Mouse (Mus musculus) cerebellum, adult 2 months (tissue): ENCODE data around the gene Dab2. TPM values are rescaled to one million over a fixed set of nuclear protein-coding genes. Genes with fewer than 3 reads are reported as not detected.
A peak's percentile ranks its signal among the peaks of the same experiment; 100 is the strongest.

Experiments
- DNase-seq, 2 experiments: peaks; one replicate each; pipeline ENCODE4 v3.0.0; 2021
- H3K27ac ChIP-seq: fragments of 200-500 bp; 2 replicates; pipeline ENCODE4 v1.5.1; 2012; ENCODE audit warnings: low read length, control low read depth, inconsistent platforms; ENCODE audit not compliant: insufficient read depth
- H3K27me3 ChIP-seq: fragments of 200-500 bp; 2 replicates; pipeline ENCODE4 v1.6.1; 2012; ENCODE audit warnings: inconsistent platforms, mild to moderate bottlenecking, low read length, moderate library complexity; ENCODE audit not compliant: control insufficient read depth, insufficient read depth
- H3K4me1 ChIP-seq: fragments of 200-500 bp; 2 replicates; pipeline ENCODE4 v1.6.1; 2011; ENCODE audit warnings: low read length; ENCODE audit not compliant: control insufficient read depth, insufficient read depth
- H3K4me3 ChIP-seq: fragments of 200-500 bp; replicated peaks from 2 replicates; pipeline ENCODE3; 2011; ENCODE audit warnings: mild to moderate bottlenecking, low read depth, low read length, control low read depth; ENCODE audit not compliant: insufficient read depth
- CTCF ChIP-seq: fragments of 200-500 bp; IDR thresholded peaks from 2 replicates; pipeline ENCODE4 v1.5.1; 2011; ENCODE audit warnings: low read depth, mild to moderate bottlenecking, control low read depth, low read length, moderate library complexity, borderline replicate concordance; ENCODE audit not compliant: insufficient read depth
- POLR2A ChIP-seq: fragments of 200-500 bp; IDR thresholded peaks from 2 replicates; pipeline ENCODE4 v1.6.1; 2011; ENCODE audit warnings: low read length, control low read depth, borderline replicate concordance; ENCODE audit not compliant: insufficient read depth
- WGBS: fragments of 180-500 bp; shearing (Covaris S2); methylation state at CpG from one replicate; pipeline ENCODE4 v1.1.7; 2018; 5-methylcytosine and 5-hydroxymethylcytosine counted together
- polyA plus RNA-seq: library from polyadenylated mRNA; depleted of rRNA; stranded (reverse); fragments of >200 nt; gene quantifications from 2 replicates; pipeline ENCODE4 v1.2.3, GENCODE M21; 2012

Gene Dab2
- polyA plus RNA-seq, 1 experiment, result 8.2 TPM

- no peak for TF ChIP-seq POLR2A
- no peak for TF ChIP-seq CTCF
- H3K4me3 ChIP-seq, result no peak overlapping the region
- no peaks in the 10 kb centered on the region for H3K4me1 ChIP-seq
- WGBS, result 95% methylated on average over 2 of the region's 2 CpGs
- no peak for DNase-seq
- no peaks in the 10 kb centered on the region for H3K27me3 ChIP-seq
- H3K27ac ChIP-seq, result no peak overlapping the region
These were observed 71.9 kb downstream of the Dab2 start for GRCm38 (mm10) chr15:6371486-6371885.

GRCm38 (mm10) chr15:6375016-6375415 lies 75.4 kb downstream of the Dab2 start:
- WGBS, result 80% methylated on average over 13 of the region's 13 CpGs
- TF ChIP-seq POLR2A (no peak), CTCF (no peak)
- no peak for DNase-seq
- Histone ChIP-seq H3K27ac (no peak overlapping the region), H3K4me1 (no peaks in the 10 kb centered on the region), H3K27me3 (no peaks in the 10 kb centered on the region), H3K4me3 (no peak overlapping the region)

GRCm38 (mm10) chr15:6376001-6376400 lies 76.4 kb downstream of the Dab2 start:
- Histone ChIP-seq H3K4me1 (no peaks in the 10 kb centered on the region), H3K4me3 (no peak overlapping the region), H3K27ac (no peak overlapping the region), H3K27me3 (no peaks in the 10 kb centered on the region)
- WGBS, result 56% methylated on average over 5 of the region's 5 CpGs
- no peak for TF ChIP-seq POLR2A
- no peak for TF ChIP-seq CTCF
- no peak for DNase-seq

GRCm38 (mm10) chr15:6376785-6377184 lies 77.2 kb downstream of the Dab2 start:
- H3K4me1 ChIP-seq, result no peaks in the 10 kb centered on the region
- H3K27me3 ChIP-seq, result no peaks in the 10 kb centered on the region
- no peak for DNase-seq
- H3K4me3 ChIP-seq, result no peak overlapping the region
- no peak for TF ChIP-seq POLR2A
- no peak for TF ChIP-seq CTCF
- WGBS, result 84% methylated on average over 11 of the region's 11 CpGs
- no peak overlapping the region for H3K27ac ChIP-seq

GRCm38 (mm10) chr15:6384027-6384426 lies 84.4 kb downstream of the Dab2 start:
- no peaks in the 10 kb centered on the region for H3K4me1 ChIP-seq
- H3K27me3 ChIP-seq, result no peaks in the 10 kb centered on the region
- no peak overlapping the region for H3K27ac ChIP-seq
- H3K4me3 ChIP-seq, result no peak overlapping the region
- 39% methylated on average over 6 of the region's 6 CpGs for WGBS
- DNase-seq, result no peak
- TF ChIP-seq POLR2A, result no peak

- H3K4me3 ChIP-seq, result no peak overlapping the region
- no peak for DNase-seq
- H3K27ac ChIP-seq, result no peak overlapping the region
- WGBS, result 41% methylated on average over 1 of the region's 1 CpGs
- H3K4me1 ChIP-seq, result no peaks in the 10 kb centered on the region
- H3K27me3 ChIP-seq, result no peaks in the 10 kb centered on the region
- no peak for TF ChIP-seq POLR2A
- no peak for TF ChIP-seq CTCF
These were observed 85.7 kb downstream of the Dab2 start for GRCm38 (mm10) chr15:6385241-6385640.

- Histone ChIP-seq H3K27me3 (no peaks in the 10 kb centered on the region), H3K4me3 (peak overlapping the region; percentile 4), H3K4me1 (no peaks in the 10 kb centered on the region), H3K27ac (no peak overlapping the region)
- peak; percentile 23 to 37 for DNase-seq
- TF ChIP-seq CTCF, result no peak
- no peak for TF ChIP-seq POLR2A
- WGBS, result 2% methylated on average over 49 of the region's 49 CpGs
These were observed 86.8 kb downstream of the Dab2 start for GRCm38 (mm10) chr15:6386159-6386951.

- WGBS, result 10% methylated on average over 19 of the region's 19 CpGs
- peak overlapping the region; percentile 26 for H3K4me3 ChIP-seq
- no peaks in the 10 kb centered on the region for H3K4me1 ChIP-seq
- DNase-seq, result no peak
- H3K27ac ChIP-seq, result no peak overlapping the region
- TF ChIP-seq POLR2A (no peak), CTCF (no peak)
- H3K27me3 ChIP-seq, result no peaks in the 10 kb centered on the region
These were observed 87.6 kb downstream of the Dab2 start for GRCm38 (mm10) chr15:6386961-6387728.
